Mouse (Mus musculus) CH12.LX (cell line): ENCODE data around the gene Gm10959.

ENCODE experiments used
- EP300 ChIP-seq: IDR thresholded peaks from 2 replicates; pipeline ENCODE4 v1.6.1; 2011; ENCODE audit warnings: low read length, improper control_type of control experiment
- POLR2A ChIP-seq: IDR thresholded peaks from 2 replicates; pipeline ENCODE4 v1.6.1; 2011; ENCODE audit warnings: low read depth, mild to moderate bottlenecking, improper control_type of control experiment, low read length

DNA sequence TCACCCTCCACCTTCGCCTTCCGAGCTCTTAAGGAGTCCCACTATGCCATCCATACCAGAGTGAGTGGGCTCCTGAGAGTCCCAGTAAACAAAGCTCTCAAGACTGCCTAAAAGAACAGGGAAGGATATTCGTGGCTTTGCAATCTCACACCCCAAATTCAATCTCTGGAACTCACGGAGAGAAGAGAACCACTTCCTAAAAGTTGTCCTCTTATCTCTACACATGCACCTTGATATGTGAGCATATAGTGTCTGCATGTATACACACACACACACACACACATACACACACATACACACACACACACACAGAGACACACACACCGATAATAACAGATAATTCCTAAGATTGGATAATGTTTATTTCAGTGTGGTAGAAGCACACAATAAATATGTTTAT, 3.7 kb downstream of the Gm10959 start:
- no peak for TF ChIP-seq POLR2A
- TF ChIP-seq EP300, result no peak
